Mouse (Mus musculus): ENCODE data around the gene Acot3.
"Not testable (repeated sequence)": the region's sequence is repeated elsewhere in the genome, so short reads cannot be mapped to it uniquely, and the experiment has no call there.

Gene Acot3

DNA sequence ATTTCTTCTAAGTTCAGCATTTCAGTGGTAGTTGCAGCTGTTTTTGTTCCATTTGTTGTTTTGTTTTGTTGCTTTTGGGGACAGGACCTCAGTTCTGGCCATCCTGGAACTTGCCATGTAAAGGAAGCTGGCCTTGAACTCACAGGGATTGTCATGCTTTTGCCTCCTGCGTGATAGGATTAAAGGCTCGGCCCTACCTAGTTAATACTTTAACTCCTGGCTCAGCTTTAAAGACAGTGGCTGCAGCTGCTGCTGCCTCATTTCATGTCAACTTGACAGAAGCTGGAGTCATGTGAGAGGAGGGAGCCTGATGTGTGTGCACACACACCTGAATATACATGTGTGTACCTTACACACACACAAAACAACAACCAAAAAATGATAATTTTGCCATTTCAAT is 7.9 kb upstream of the Acot3 start:
- no peak for DNase-seq

DNA sequence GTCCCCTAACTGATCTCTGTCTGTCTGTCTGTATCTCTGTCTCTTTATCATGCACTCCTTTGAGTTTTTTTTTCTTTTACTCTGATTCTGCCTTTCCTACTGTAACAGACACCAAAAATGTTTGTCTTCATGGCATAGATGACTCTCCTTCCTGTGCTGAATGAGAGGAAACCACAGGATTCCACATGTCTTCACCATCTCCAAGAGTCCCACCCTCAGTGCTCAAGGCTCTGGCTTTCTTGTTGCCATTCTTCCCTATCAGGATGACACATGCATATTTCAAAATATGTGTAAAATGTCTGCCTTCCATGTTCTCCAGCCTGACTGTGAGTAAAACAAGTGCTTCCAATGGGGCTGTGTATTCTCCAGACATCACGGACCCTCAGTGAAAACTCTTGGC is 5.0 kb upstream of the Acot3 start:
- DNase-seq: no peak

DNA sequence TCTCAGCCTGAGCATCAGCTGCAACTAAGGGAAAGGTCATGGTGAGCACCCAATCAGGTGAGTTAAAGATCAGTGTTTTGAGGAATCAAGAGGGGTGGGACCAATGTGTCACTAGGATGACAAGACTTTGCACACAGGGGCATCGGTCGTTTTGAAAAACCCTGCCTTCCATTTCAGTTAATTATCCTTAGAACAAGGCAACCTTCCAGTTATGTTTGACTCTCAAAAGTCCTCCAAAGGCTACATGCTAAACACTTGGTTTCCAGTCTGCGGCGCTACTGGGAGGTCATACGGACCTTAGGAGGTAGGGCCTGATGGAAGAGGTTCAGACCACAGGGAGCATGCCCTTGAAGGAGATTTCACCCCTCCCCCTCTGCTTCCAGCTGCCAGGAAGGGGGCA is 1.2 kb upstream of the Acot3 start:
- DNase-seq: not testable (repeated sequence)

DNA sequence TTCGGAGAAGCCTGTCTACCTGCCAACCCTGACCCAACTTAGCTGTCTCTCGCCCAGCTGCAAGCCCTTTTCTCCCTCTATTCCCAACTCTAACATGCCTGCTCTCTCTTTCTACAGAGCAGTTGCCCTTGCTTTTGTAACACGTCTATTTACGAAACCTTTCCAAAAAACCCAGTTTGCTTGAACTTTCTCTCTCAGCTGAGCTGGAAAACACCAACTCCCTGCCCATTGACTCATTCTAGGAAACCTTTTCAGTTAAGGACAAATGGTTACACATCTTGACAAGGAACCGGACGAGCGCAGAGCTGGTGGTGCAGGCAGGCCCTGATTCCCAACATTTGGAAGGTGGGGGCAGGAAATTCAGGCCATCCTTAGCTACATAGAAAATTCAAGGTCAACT is 665 bp downstream of the Acot3 start:
- DNase-seq: no peak

DNA sequence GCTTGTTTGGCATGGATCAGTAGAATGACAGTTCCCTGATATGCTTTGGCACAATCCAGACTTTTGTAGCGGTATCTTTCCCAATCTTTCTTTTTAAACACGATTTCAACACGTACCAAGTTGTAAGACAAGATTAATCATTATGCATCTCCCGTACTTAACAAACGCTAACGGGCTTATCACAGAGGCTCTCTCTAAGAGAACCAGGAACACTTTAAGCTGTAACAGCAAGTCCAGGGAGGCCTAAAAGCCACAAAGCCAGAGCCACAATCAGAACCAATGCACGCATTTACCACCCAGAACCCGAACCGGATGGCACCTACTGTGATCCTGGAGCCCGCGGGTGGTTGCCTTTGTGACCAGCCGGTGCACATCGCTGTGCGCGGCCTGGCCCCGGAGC is 1.2 kb downstream of the Acot3 start:
- no peak for DNase-seq

DNA sequence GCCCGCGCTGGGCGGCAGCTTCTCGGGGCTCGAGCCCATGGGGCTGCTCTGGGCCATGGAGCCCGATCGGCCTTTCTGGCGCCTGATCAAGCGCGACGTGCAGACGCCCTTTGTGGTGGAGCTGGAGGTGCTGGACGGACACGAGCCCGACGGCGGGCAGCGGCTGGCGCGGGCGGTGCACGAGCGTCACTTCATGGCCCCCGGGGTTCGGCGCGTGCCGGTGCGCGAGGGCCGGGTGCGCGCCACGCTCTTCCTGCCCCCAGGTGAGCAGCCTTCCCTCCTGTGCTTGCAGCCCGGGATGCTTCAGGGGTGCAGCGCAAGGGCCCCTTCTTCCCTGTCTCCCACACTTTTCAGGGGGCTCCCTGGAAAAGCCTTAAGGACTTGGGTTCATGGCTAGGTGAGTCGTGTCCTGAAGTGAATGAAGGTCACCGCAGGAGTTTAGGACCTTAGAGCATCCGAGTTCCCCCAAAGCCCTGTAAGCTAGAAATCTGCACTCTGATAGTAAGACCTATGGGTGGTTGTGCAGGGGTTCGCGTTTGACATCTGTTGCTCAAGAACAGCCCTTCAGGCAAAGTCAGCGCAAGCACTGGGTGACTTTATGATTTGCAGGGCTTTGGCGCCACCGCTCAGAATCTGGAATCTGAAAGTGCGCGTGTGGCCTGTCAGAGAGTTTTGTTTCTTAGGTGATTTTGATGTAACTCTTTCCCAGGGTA is 1.9 kb downstream of the Acot3 start:
- peak; percentile 33 for DNase-seq

DNA sequence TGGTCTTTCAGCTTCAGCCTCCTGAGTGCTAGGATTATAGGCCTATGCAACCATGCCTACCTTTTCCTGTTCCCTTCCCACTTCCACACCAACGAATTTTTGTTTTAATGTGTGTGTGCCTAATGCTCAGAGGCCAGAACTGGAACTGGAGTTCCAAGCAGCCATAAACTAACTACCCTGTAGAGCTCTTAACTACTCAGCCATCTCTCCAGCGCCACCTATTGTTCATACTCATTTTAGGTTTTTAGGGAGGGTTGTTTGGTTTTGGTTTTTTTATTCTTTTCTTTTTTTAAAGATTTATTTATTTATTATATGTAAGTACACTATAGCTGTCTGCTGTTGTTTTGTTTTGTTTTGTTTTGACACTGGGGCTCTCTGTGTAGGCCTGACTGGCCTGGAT is 9.0 kb downstream of the Acot3 start:
- no peak for DNase-seq

DNA sequence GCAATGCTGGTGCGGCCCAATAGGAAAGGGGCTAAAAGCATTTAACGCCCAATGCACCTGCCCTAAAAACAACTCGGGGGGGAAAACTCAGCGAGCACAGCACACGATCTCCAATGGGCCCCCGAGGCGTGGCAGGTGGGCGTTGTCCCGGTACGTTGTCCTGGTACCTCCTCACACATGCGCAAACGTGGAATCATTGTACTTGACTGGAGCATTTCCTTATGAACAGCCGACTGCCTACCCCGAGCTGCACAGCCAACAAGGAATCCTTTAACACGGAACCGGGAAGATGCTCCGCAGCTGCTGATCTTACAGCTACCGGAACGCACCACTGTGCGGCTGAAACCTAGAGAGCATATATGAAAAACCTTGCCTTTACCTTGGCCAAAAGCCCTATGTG is 10.4 kb downstream of the Acot3 start:
- no peak for DNase-seq

DNA sequence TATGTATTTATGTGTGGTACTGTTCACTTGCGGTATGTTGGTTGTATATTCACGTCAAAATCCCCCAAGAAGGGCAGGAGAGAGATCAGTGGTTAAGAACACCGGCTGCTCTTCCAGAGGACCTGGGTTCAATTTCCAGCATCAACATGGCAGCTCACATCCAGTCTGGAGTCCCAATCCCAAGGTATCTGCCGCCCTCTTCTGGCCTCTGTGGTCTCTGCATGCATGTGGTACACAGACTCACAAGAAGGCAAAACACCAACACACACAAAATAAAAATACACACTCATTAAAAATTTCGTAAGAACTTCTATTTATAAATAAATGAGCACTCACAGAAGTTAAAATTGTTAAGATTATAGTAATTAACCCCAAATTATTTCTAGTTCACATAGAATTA is 11.3 kb downstream of the Acot3 start:
- DNase-seq: peak; percentile 32

DNA sequence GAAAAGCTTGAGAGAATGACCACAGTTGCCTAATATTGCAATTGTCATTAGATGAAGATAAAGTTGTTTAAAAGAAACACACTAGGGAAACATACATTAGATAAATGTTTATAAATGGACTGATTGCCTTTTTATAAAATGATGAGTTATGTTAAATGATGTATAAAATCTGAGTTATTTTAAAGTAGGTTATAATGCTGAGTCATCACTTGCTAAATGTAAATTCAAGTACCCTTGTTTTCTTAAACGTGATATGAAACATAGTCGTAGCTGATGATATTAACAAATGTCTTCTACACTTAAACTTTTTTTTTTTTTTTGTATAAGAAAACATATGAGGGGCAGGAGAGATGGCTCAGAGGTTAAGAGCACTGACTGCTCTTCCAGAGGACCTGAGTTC is 11.9 kb downstream of the Acot3 start:
- DNase-seq: no peak

DNA sequence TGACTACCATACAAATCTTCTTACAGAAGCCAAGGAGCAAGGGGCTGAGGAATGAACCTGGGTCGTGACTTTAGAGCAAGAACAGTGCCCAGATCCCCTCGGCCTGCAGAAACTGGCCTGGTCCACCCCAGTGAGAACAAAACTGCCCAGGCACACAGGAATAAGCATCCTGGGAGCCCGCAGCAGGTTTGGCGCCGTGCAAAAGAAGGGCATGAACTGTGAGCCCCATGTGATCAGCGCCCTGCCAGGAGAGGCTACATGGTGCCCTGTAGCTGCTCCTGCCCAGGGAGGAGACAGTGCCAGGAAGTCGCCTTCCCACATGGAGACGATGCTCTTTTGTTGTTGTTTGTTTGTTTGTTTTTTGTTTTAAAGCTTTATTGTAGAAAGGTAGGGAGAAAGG is 12.7 kb downstream of the Acot3 start:
- DNase-seq: no peak

DNA sequence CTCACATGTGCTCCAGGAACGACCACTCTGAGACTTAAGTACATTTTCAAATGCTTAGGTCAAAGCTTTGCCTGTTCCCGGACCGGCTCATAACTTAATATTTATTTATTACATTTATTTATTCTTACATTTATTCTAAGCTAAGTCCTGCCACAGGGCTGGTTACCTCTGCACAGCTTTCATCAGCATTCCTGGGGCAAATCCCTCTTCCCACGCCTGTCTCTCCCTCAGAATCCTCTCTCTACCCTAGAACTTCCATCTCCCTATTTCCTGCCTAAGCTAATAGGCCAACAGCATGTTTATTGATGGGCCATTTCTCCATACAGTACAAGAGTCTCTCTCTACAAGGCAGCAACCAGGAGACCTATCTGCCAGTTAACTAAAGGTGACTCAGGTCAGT is 15.8 kb downstream of the Acot3 start:
- DNase-seq: no peak

DNA sequence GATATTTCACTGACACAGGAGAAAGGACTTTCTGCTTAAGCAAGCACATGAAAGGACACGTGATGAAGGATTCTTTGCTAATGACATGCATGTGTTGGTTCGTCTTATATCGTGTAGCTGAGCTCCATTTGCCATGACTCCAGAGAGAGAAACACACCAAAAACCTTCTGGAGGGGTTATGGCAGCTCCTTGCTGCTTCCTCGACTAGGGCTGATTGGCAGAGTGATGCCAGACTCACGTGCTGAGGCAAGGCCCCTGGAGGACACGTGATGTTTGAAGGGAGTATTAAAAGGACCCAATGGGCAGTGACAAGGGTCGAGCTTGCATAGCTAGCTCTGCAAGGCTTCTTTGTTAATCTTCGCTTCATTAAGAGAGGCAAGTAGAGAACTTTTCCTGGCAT is 16.4 kb downstream of the Acot3 start:
- DNase-seq: no peak

DNA sequence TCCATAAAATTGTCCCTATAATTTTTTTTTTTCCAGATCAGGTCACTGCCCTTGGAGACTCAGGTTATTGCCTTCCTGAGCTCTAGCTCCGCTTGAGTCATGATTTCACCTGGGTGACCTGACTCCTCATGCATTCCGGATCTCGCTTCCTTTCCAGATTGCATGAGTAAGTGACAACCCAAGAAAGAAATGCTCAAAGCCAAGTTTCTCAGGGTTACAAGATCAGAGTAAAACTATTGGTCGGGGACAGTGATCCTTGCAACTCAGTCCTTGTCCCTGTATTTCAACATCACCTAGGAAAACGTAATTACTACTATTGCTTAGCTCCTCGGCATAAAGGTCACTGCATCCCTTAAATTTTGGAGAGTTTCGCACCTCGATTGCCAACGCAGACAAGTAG is 17.0 kb downstream of the Acot3 start, which contains the start of gene Acot5:
Gene Acot5, plus strand, starts transcription at position 340 of the 400 bp plus-strand sequence.
- no peak for DNase-seq

DNA sequence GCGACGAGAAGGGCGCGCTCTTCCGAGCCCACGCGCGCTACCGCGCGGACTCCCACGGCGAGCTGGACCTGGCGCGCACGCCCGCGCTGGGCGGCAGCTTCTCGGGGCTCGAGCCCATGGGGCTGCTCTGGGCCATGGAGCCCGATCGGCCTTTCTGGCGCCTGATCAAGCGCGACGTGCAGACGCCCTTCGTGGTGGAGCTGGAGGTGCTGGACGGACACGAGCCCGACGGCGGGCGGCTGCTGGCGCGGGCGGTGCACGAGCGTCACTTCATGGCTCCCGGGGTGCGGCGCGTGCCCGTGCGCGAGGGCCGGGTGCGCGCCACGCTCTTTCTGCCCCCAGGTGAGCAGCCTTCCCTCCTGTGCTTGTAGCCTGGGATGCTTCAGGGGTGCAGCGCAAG is 17.6 kb downstream of the Acot3 start:
- not testable (repeated sequence) for DNase-seq

DNA sequence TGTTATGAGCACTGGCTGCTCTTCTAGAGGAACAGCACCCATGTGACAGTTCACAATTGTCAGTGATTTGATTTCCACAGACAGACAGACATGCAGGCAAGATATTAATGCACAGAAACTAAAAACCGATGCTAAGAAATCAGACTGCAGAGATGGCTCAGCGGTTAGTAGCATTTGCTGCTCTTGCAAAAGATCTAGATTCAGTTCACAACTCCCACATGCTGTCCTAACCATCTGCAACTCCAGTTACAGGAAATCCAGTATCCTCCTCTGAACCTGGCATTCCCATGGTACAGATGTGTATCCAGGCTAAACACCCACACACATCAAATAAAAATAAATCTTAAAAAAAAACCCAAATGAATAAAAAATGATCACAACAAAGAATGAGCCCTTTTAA is 19.8 kb downstream of the Acot3 start:
- DNase-seq: no peak

DNA sequence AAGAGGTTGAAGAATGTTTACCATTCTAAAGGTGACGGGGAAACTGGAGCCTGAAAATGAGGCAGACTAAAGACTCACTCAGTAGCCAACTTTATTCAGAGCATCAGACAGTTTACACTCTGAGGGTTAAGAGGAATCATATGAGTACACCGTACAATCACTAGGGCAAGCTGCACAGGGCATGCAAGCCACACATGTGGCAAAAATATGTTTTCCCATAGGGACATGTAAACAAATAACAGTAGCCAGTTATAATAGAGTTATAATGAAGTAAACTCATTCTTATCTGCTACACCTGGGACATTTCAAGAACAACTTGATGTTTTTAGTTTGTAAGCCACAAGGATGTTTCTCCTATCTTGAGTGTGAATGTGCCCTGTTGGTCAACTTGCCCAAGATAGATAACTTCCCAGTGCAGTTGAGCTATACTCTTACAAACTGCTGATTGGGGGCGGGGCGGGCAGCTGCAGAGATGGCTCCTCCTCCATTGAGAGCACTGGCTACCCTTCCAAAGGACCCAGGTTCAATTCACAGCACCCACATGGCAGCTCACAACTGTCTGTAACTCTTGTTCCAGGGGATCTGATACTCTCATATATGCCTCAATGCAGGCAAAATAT is 25.5 kb downstream of the Acot3 start:
- DNase-seq: peak; percentile 26

DNA sequence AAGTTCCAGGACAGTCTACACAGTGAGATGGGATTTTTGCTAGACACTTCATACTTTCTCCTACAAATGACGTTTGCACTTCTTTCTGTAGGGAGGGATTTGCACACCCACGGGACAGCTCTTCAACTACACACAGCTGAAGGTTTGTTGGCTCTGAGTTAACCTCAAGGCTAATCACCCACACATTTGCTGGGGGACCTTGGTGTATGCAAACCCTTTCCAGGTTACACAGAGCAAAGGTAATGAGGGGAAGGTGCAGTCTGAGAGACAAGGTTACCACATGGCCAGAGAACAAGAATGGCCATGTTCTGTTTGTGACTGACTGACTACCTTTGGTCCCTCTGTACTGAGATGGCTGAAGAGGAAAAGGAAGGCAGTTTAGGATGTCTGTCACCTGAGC is 31.9 kb downstream of the Acot3 start:
- DNase-seq: no peak

DNA sequence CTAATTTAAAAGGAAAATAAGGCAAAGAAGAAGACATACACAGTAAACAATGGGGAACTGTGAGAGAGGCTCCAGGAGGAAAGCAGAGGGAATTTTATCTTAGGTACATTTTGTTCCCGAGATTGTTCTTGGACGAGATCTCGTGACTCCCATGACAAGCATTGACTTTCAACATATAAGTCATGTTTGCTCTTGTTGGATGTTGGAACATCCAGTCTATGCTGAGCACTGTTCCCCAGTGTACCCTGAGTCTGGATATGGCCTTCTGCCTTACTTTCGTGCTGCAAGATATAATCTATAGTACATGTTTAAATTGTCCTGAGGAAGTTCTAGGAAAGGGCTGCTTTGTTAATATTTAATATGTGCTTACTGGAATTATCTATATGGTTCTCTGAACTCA is 32.6 kb downstream of the Acot3 start:
- no peak for DNase-seq

DNA sequence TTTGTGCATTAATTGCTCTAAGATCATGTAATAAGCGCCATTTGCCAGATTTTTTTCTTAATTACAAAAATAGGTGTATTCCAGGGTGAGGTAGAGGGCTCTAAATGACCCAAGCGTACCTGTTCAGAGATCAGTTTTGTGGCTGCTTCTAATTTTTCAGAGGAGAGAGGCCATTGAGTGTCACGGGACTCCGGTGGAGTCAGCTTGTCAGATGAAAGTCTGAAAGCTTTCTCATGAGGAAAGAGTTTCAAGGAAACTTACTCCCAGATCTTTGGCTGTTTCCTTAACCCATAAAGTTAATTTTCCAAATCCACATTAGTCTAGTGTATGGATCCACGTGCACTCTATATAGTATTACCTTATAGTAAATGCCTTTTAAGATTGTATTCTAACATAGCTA is 42.7 kb downstream of the Acot3 start:
- not testable (repeated sequence) for DNase-seq

DNA sequence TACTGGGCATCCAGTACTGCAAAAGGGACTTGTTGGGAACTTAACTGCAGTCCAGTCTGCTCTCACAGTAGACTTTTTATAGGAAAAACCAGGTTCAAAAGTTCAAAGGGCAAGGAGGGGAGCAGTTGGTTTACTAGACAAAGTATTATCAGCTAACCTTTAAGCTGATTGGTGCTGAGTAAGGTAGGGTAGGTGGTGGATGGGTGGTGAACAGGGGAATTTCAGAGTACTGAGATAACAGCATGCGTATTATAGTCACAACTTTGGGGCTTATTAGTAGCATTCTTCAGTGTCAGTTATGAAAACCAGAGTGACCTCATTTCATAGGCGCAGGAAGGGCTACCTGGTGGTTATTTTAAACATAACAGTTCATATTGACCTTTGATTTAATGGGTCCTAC is 47.7 kb downstream of the Acot3 start:
- DNase-seq: no peak

DNA sequence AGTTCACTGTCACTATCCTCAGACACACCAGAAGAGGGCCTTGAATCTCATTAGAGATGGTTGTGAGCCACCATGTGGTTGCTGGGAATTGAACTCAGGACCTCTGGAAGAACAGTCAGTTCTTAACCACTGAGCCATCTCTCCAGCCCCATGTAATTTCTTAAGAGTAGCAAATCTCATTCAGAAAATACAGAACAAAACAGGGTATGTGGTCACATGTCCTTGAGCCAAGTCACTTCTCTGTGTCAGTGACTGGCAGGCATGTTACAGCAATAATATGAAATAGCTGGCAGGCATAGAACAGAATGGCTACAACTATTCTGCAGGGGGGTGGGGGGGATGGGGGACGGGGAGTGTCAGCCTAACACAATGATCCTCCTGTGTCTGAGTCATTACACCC is 48.1 kb downstream of the Acot3 start:
- DNase-seq: no peak

DNA sequence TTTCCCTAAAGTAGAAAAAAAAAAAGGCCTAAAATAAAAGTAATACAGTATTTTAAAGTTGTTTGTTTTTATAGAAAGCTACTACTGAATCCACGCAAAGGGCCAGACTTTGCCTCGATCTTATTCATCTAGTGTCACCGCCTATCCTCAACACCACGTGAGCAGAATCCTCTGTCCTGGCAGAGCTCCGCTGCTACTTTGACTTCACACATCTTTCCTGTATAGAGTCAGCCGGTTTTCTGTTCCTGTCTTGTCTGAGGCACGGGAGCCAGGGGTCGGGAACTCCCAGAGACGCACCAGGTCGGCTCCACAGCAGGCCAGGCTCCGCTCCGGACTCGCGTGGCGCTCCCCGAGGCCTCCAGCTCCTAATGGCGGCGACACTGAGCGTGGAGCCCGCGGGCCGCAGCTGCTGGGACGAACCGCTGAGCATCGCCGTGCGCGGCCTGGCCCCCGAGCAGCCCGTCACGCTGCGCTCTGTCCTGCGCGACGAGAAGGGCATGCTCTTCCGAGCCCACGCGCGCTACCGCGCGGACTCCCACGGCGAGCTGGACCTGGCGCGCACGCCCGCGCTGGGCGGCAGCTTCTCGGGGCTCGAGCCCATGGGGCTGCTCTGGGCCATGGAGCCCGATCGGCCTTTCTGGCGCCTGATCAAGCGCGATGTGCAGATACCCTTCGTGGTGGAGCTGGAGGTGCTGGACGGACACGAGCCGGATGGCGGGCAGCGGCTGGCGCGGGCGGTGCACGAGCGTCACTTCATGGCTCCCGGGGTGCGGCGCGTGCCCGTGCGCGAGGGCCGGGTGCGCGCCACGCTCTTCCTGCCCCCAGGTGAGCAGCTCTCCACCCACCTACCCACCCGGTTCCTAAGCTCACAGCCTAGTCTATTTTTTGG is 48.9 kb downstream of the Acot3 start, which contains the start of gene Acot6:
Gene Acot6, plus strand, starts transcription at position 51 of the 889 bp plus-strand sequence.
- DNase-seq: peak; percentile 39

DNA sequence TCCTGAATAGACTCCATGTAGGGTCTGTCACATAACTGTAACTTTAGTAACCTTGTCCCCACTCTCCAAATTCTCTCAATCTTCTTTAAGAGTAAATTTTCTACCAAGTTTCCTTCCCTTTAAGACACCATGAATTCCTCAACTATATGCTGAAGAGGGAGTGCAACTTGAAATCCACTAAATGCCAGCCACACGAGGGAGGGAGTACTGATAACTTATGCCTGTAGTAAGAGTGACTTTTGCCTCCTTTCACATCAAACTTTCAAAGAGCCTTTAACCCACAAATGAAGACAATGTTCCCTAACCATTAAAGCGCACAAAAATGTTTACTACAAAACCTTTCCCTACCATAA is 49.5 kb downstream of the Acot3 start:
- no peak for DNase-seq

All from liver (tissue).